Mouse (Mus musculus) spleen, adult 2 months (tissue): Measurements from ENCODE around the gene Nr2f2. TPM values are rescaled to one million over a fixed set of nuclear protein-coding genes. Genes with fewer than 3 reads are reported as not detected.

Experiments
- DNase-seq, 2 experiments: peaks; one replicate each; pipeline versions ENCODE4 v3.0.0 to v3.0.0-alpha.2; 2012 to 2021; ENCODE audit warnings: low spot score in 2 of 2, low read depth in 1 of 2
- H3K27ac ChIP-seq: fragments of 200-500 bp; 2 replicates; pipeline ENCODE4 v1.5.1; 2012; ENCODE audit warnings: low read length, inconsistent platforms; ENCODE audit not compliant: insufficient read depth
- H3K27me3 ChIP-seq: fragments of 200-500 bp; 2 replicates; pipeline ENCODE4 v1.6.1; 2012; ENCODE audit warnings: mild to moderate bottlenecking, moderate library complexity, low read length, inconsistent platforms; ENCODE audit not compliant: control insufficient read depth, insufficient read depth
- H3K36me3 ChIP-seq: fragments of 200-500 bp; 2 replicates; pipeline ENCODE4 v1.6.1; 2012; ENCODE audit warnings: mild to moderate bottlenecking, low read length, inconsistent platforms; ENCODE audit not compliant: control insufficient read depth, insufficient read depth
- H3K4me1 ChIP-seq: fragments of 200-500 bp; 2 replicates; pipeline ENCODE4 v1.6.1; 2011; ENCODE audit warnings: inconsistent platforms; ENCODE audit not compliant: control insufficient read depth, insufficient read depth, insufficient read length
- H3K4me3 ChIP-seq: fragments of 200-500 bp; 2 replicates; pipeline ENCODE4 v1.5.1; 2011; ENCODE audit warnings: mild to moderate bottlenecking, inconsistent platforms; ENCODE audit not compliant: insufficient read depth, insufficient read length; ENCODE audit errors: extremely low read depth
- CTCF ChIP-seq: fragments of 200-500 bp; IDR thresholded peaks from 2 replicates; pipeline ENCODE4 v1.5.1; 2011; ENCODE audit warnings: mild to moderate bottlenecking, inconsistent platforms; ENCODE audit not compliant: insufficient read depth, insufficient read length, insufficient replicate concordance; ENCODE audit errors: extremely low read depth
- POLR2A ChIP-seq: fragments of 200-500 bp; IDR thresholded peaks from 2 replicates; pipeline ENCODE4 v1.6.1; 2011; ENCODE audit warnings: low read depth, low read length, inconsistent platforms
- WGBS: fragments of 180-500 bp; shearing (Covaris S2); methylation state at CpG from one replicate; pipeline ENCODE4 v1.1.7; 2018; 5-methylcytosine and 5-hydroxymethylcytosine counted together
- polyA plus RNA-seq: library from polyadenylated mRNA; depleted of rRNA; stranded (reverse); fragments of >200 nt; gene quantifications from 2 replicates; pipeline ENCODE4 v1.2.3, GENCODE M21; 2012

Nr2f2 gene
- polyA plus RNA-seq, 1 experiment: 84.6 TPM

DNA sequence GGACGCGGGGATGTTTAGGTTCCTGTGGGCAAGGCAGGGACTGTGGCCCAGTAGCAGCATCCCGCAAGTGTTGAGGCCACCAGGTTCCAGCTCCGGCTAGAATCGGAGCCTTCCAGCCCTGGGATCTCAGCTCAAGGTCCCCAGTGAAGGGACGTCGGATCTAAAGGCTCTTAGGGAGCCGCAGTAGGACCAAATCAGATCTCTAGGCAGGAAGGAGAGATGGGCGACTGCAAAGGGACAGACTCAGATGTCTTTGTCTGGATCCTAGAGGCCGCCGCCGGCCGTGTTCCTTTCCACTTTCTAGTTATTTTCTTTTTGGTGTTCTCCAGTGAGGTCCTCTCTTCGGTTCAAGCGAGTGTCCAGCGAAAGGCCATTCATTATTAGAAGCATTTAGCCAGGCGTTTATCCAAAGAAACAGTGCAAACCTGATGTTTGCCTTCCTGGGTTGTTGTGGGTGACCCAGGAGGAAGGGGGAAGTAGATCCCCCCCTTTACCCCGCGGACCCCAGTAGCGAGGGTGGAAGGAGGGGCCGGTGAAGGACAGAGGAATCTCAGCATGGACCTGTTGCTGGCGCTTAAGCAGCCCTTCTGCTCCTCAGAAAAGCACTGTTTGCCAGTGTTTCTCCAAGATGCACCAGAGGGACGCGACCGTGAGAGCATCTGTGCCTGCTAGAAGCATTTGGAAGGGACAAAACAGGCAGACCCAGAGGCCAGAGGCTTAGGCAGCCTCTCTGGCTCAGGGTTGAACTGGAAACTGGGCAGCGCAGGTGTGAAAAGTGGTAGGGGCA is 34.3 kb downstream of the Nr2f2 start:
- peak overlapping the region; percentile 46; the same call in 1 of the 2 replicates for H3K4me3 ChIP-seq
- TF ChIP-seq POLR2A: no peak
- TF ChIP-seq CTCF: no peak

DNA sequence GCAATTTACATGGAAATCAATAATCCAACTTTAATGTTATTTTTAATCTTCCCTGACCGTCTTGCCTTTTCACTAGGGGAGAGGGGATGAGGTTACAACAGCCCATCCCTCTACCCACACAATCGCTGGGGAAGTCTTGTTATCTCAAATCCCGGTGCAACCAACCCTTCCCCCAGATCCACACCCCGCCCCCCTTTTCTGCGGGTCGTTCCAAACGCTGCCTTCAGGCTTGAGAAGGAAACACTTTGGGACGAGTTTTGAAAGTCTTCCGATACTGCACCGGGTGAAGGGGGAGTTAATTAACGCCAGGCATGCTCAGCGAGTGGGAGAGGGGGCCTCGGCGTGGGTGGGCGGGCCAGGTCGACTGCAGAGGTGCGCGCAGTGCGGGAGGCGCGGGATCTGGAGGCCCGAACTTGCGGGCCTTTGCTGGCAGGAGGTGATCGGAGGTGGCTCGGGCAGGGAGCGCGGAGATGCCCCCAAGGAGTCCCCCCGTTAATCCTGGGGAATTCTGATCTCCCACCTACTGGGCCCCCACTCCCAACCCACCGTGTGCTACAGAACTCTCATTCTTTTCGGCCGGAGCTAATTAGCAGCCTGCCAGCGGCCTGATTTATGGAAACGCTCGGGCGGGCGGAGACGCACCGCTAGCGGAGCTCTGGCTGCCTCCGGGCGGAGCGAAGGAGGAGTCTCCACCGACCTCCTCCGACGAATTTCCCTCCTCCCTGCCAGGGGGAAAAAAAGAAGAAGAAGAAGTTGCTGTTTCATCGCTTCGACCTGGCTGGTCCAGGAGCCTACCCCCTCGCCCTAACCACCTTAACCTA is 35.1 kb downstream of the Nr2f2 start:
- H3K36me3 ChIP-seq: no peaks in the 10 kb centered on the region
- H3K4me1 ChIP-seq: no peaks in the 10 kb centered on the region
- TF ChIP-seq POLR2A (no peak), CTCF (no peak)
- WGBS: 5% methylated on average over 48 of the region's 48 CpGs
- H3K4me3 ChIP-seq: peak overlapping the region; percentile 46
- DNase-seq: no peak
- H3K27me3 ChIP-seq: peaks cover 10% of the 10 kb centered on the region
- H3K27ac ChIP-seq: peak overlapping the region; percentile 76

More for the DNA sequence above, 34.3 kb downstream of the Nr2f2 start:
- 3% methylated on average over 26 of the region's 26 CpGs for WGBS
- Histone ChIP-seq H3K4me1 (no peaks in the 10 kb centered on the region), H3K27ac (peak overlapping the region; percentile 76), H3K36me3 (no peaks in the 10 kb centered on the region), H3K27me3 (peaks cover 10% of the 10 kb centered on the region)
- DNase-seq: no peak

DNA sequence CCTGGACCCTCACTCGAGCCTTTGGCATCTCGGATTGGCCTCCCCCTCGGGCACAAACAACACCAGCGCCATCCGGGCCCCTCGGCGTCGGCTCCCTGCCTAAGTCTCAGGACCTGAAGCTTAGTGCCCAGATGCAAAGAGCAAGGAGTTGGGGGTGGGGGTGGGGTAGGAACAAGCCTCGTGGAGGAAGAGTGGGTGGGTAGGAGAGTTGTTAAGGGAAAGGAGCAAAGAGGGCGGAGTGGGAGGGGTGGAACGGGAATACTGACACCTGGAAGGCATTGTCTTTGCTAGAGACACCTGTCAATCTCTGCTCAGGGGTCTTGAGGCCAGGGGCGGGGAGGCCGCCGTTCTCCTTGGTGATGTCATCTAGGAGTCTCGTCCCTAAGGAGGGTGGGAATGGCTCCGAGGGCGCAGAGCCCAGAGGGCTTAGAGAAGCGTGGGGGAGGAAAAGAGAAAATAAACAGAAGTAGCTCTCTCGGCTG is 35.7 kb downstream of the Nr2f2 start:
- 11% methylated on average over 19 of the region's 19 CpGs for WGBS
- Histone ChIP-seq H3K36me3 (no peaks in the 10 kb centered on the region), H3K4me1 (no peaks in the 10 kb centered on the region), H3K27ac (no peak overlapping the region), H3K27me3 (peaks cover 10% of the 10 kb centered on the region), H3K4me3 (no peak overlapping the region)
- DNase-seq: no peak
- TF ChIP-seq CTCF: no peak
- no peak for TF ChIP-seq POLR2A

DNA sequence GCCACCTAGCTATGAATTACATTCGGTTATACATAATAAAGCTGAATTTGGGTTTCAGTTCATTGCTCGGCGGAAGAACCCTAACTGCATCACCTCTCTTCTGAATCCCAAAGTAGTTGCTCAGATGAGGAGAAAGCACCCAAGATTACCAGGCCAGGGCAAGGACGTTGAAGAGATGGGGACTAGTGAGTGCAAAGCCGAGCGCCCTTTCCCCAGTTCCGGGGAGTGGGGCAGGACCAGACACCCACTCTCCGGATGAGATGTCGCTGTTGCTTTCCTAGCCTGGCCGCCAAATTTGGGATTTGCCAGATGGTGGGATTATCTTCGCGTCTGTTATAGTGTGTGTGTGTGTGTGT is 36.4 kb downstream of the Nr2f2 start:
- 11% methylated on average over 12 of the region's 12 CpGs for WGBS

DNA sequence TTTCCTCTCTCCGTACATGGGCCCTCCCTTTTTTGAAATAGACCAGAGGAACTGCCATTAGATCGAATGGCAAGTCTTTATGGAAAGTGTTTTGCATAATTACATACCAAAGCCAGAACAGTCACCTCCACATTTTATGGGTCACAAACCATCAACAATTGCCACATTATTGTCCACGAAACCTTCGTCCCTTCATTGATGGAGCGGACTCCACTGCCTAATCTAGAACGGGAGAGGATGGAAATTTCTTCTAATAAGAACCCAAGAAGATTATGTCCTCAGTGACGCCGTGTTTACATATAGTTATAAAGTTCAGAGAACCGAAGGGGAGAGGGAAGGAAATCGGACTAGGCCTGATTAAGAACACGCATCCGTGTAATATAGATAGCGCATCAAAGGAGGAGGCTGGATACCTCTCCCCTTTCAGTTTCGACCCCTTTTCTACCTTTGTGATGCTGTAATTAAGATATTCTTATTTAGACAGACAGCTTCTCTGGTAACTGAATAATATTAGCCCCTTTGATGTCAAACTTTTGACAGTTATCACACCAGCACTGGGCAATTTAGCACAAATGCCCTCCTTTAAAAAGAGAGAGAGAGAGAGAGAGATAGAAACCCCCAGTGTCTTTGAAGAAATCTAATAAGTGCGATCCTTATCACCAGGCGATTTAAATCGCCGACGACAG is 36.9 kb downstream of the Nr2f2 start:
- no peak for DNase-seq
- H3K27ac ChIP-seq: no peak overlapping the region
- WGBS: 20% methylated on average over 19 of the region's 19 CpGs
- no peaks in the 10 kb centered on the region for H3K36me3 ChIP-seq
- TF ChIP-seq POLR2A (no peak), CTCF (no peak)
- peaks cover 10% of the 10 kb centered on the region for H3K27me3 ChIP-seq
- no peak overlapping the region for H3K4me3 ChIP-seq
- no peaks in the 10 kb centered on the region for H3K4me1 ChIP-seq

More for the DNA sequence above, 36.4 kb downstream of the Nr2f2 start:
- no peak for DNase-seq
- Histone ChIP-seq H3K4me1 (no peaks in the 10 kb centered on the region), H3K36me3 (no peaks in the 10 kb centered on the region), H3K27ac (no peak overlapping the region), H3K4me3 (no peak overlapping the region), H3K27me3 (peaks cover 10% of the 10 kb centered on the region)
- no peak for TF ChIP-seq CTCF
- TF ChIP-seq POLR2A: no peak

DNA sequence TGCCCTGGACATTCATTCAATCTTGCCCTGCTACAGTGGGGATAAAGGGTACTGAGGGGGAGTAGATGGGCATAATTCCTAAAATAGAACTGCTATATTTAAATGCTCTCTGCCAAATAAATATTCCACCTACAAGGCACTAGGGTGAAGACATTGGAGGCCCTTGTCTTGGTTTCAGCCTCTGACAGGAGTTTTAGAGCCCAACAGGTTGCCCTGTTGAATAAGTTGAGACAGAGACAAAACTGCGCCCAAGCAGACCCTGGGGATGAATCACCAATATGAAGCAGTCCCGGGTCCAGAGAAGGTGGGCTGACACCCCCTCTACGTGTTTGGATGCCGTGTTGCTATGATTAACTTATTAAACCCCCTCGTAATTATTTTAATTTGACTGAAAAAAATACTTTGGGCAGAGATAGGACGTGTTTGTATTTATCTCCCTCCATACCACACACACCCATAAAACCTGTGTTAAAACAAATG is 37.5 kb downstream of the Nr2f2 start:
- no peak for TF ChIP-seq POLR2A
- no peak for TF ChIP-seq CTCF
- H3K27ac ChIP-seq: no peak overlapping the region
- H3K27me3 ChIP-seq: peaks cover 10% of the 10 kb centered on the region
- H3K36me3 ChIP-seq: no peaks in the 10 kb centered on the region
- no peak overlapping the region for H3K4me3 ChIP-seq
- 10% methylated on average over 6 of the region's 6 CpGs for whole genome bisulfite sequencing
- no peak for DNase-seq
- no peaks in the 10 kb centered on the region for H3K4me1 ChIP-seq
